Mouse (Mus musculus): ENCODE data around the gene Zfp346. TPM values are rescaled to one million over a fixed set of nuclear protein-coding genes. Genes with fewer than 3 reads are reported as not detected.

Zfp346 gene
- 10 to 100 TPM in 1 of 2 experiments, 1 to 10 TPM in 1; 9.2 to 11.9 TPM for total RNA-seq (2023)

DNA sequence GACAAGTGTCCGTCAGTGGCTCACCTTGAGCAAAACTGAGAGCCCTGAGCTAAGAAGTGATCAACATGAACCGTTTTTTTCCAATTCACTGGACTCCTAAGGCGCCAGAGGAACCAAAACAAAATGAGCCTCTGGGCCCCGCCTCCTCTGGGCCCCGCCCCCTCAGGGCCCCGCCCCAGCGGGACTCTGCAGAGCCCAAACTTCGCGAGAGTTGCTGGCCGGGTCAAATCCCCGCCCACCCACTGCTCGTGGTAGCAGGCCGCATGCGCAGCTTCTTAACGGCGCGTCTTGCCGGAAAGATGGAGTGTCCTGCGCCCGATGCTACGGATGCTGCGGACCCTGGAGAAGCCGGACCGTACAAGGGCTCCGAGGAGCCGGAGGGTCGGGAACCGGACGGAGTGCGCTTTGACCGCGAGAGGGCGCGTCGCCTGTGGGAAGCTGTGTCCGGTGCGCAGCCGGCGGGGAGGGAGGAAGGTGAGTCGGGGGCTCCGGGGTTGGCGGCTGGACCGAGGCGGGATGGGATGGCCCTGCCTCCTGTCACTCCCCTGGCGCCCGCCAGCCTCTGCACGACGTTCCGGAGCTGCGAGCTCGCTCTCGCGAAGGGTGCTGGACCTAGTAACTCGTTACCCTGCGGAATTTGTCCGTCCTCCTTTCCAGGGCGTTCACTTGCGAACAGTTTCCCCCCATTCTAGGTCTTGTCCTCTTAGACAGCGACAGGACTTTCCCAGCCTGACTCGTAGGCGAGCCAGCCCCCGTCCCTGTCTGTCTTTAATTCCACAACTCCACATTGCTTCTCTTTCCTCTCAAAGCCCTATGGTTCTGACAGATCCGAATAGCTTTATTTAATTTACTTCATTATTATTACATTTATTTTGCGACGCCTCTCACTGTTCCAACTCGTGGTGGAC lies at the start of gene Zfp346:
TSS of gene Zfp346 (plus strand) at position 267 of the 908 bp plus-strand sequence.

GRCm38 (mm10) chr13:55099726-55100478 lies 5.2 kb upstream of the Zfp346 start, which contains the start of gene Uimc1:
Gene Uimc1, minus strand, starts transcription at chr13:55100300.

GRCm38 (mm10) chr13:55133448-55133847 lies 28.3 kb downstream of the Zfp346 start, which contains the start of gene Gm17617:
Gene Gm17617, minus strand, starts transcription at chr13:55133548.

GRCm38 (mm10) chr13:55152621-55153415 lies 47.7 kb downstream of the Zfp346 start, which contains the start of gene Fgfr4:
Gene Fgfr4, plus strand, starts transcription at chr13:55152640.

Other genes starting within 250 kb of the Zfp346 start
- under 1 TPM in 1 of 2 experiments, not detected in 1; 0.20 TPM for gene Unc5a, start 155.9 kb upstream of the Zfp346 start, total RNA-seq (2023)
- 100 to 1,000 TPM; 388 to 393 TPM for gene Hk3, start 83.9 kb upstream of the Zfp346 start, total RNA-seq (2023)
- 10 to 100 TPM; 38.8 to 41.7 TPM for gene Uimc1, start 5.0 kb upstream of the Zfp346 start, total RNA-seq (2023)
- gene Gm17617, start 28.2 kb downstream of the Zfp346 start, total RNA-seq (2023) = not detected
- gene Fgfr4, start 47.3 kb downstream of the Zfp346 start, total RNA-seq (2023) = not detected
- gene Nsd1, start 104.5 kb downstream of the Zfp346 start, total RNA-seq (2023) = 100 to 1,000 TPM in 1 of 2 experiments, 10 to 100 TPM in 1; 92.1 to 115 TPM
- gene Prelid1, start 215.2 kb downstream of the Zfp346 start, total RNA-seq (2023) = 100 to 1,000 TPM; 202 to 217 TPM
- gene Rab24, start 216.6 kb downstream of the Zfp346 start, total RNA-seq (2023) = 10 to 100 TPM; 71.5 to 92.3 TPM
- gene Mxd3, start 224.5 kb downstream of the Zfp346 start, total RNA-seq (2023) = 10 to 100 TPM; 18.4 to 20.5 TPM